Mouse (Mus musculus): ENCODE measurements around the gene Mterf4. TPM values are rescaled to one million over a fixed set of nuclear protein-coding genes. Genes with fewer than 3 reads are reported as not detected.

The Mterf4 gene
- polyA plus RNA-seq, 1 experiment from 2014 or later: 37.2 TPM

GRCm38 (mm10) chr1:93292006-93292405, 13.7 kb downstream of the Mterf4 start:
- no peak for ATAC-seq (ENCODE audit: low FRiP score)
- Histone ChIP-seq H3K4me2 (replicated peaks) (no peak overlapping the region), H3K27me3 (no peaks in the 10 kb centered on the region), H3K27ac (no peak overlapping the region), H3K9ac (no peak overlapping the region), H3K4me3 (no peak overlapping the region), H3K4me1 (no peaks in the 10 kb centered on the region), H3K36me3 (peaks cover 21% of the 10 kb centered on the region), H3K9me3 (replicated peaks) (no peaks in the 10 kb centered on the region)
- WGBS: 77% methylated on average over 8 of the region's 8 CpGs

- H3K4me1 ChIP-seq: no peaks in the 10 kb centered on the region
- no peaks in the 10 kb centered on the region for H3K9me3 ChIP-seq (replicated peaks)
- H3K27me3 ChIP-seq: no peaks in the 10 kb centered on the region
- H3K27ac ChIP-seq: no peak overlapping the region
- peaks cover 16% of the 10 kb centered on the region for H3K36me3 ChIP-seq
- no peak overlapping the region for H3K4me3 ChIP-seq
- no peak overlapping the region for H3K9ac ChIP-seq
- no peak for ATAC-seq (ENCODE audit: low FRiP score)
- no peak overlapping the region for H3K4me2 ChIP-seq (replicated peaks)
- 93% methylated on average over 1 of the region's 1 CpGs for WGBS
Observed at GRCm38 (mm10) chr1:93291591-93291990, 14.1 kb downstream of the Mterf4 start.

GRCm38 (mm10) chr1:93290956-93291355, 14.8 kb downstream of the Mterf4 start:
- no peak overlapping the region for H3K9ac ChIP-seq
- WGBS: 84% methylated on average over 4 of the region's 4 CpGs
- no peaks in the 10 kb centered on the region for H3K9me3 ChIP-seq (replicated peaks)
- no peak overlapping the region for H3K4me3 ChIP-seq
- no peak overlapping the region for H3K27ac ChIP-seq
- ATAC-seq (ENCODE audit: low FRiP score): no peak
- no peak overlapping the region for H3K4me2 ChIP-seq (replicated peaks)
- H3K36me3 ChIP-seq: peaks cover 10% of the 10 kb centered on the region; the same call in 1 of the 2 replicates
- no peaks in the 10 kb centered on the region for H3K4me1 ChIP-seq
- H3K27me3 ChIP-seq: no peaks in the 10 kb centered on the region

- no peaks in the 10 kb centered on the region for H3K4me1 ChIP-seq
- H3K4me3 ChIP-seq: no peak overlapping the region
- H3K9ac ChIP-seq: no peak overlapping the region
- 69% methylated on average over 3 of the region's 3 CpGs for WGBS
- H3K36me3 ChIP-seq: 0 out of 2 replicates have a peak, but pooled peaks cover 4% of the 10 kb centered on the region
- no peaks in the 10 kb centered on the region for H3K27me3 ChIP-seq
- H3K27ac ChIP-seq: no peak overlapping the region
- no peaks in the 10 kb centered on the region for H3K9me3 ChIP-seq (replicated peaks)
- H3K4me2 ChIP-seq (replicated peaks): no peak overlapping the region
- ATAC-seq (ENCODE audit: low FRiP score): no peak
Observed at GRCm38 (mm10) chr1:93289678-93290214, 16.0 kb downstream of the Mterf4 start.

- no peak for ATAC-seq (ENCODE audit: low FRiP score)
- 83% methylated on average over 7 of the region's 7 CpGs for WGBS
- no peak overlapping the region for H3K4me2 ChIP-seq (replicated peaks)
Observed at GRCm38 (mm10) chr1:93277041-93277440, 28.7 kb downstream of the Mterf4 start.

GRCm38 (mm10) chr1:93275561-93275960, 30.2 kb downstream of the Mterf4 start:
- H3K27ac ChIP-seq: no peak overlapping the region
- 81% methylated on average over 6 of the region's 6 CpGs for WGBS
- ATAC-seq (ENCODE audit: low FRiP score): no peak

More at GRCm38 (mm10) chr1:93277041-93277440, 28.7 kb downstream of the Mterf4 start:
- no peak overlapping the region for H3K27ac ChIP-seq
- no peaks in the 10 kb centered on the region; the same call in 1 of the 2 replicates for H3K27me3 ChIP-seq
- H3K36me3 ChIP-seq: no peaks in the 10 kb centered on the region
- peaks cover 3% of the 10 kb centered on the region; the same call in 1 of the 2 replicates for H3K4me1 ChIP-seq
- H3K9me3 ChIP-seq (replicated peaks): no peaks in the 10 kb centered on the region
- H3K4me3 ChIP-seq: no peak overlapping the region
- H3K9ac ChIP-seq: no peak overlapping the region

GRCm38 (mm10) chr1:93272409-93272821, 33.3 kb downstream of the Mterf4 start:
- no peaks in the 10 kb centered on the region for H3K36me3 ChIP-seq
- 0 out of 2 replicates have a peak overlapping the region, but pooled peaks have one; percentile 9 for H3K4me3 ChIP-seq
- peak overlapping the region; percentile 38 for H3K4me2 ChIP-seq (replicated peaks)
- H3K9me3 ChIP-seq (replicated peaks): no peaks in the 10 kb centered on the region
- WGBS: 5% methylated on average over 16 of the region's 16 CpGs
- peaks cover 3% of the 10 kb centered on the region; the same call in 1 of the 2 replicates for H3K4me1 ChIP-seq
- peak; percentile 40 for ATAC-seq (ENCODE audit: low FRiP score)
- H3K27me3 ChIP-seq: no peaks in the 10 kb centered on the region; the same call in none of the 2 replicates
- no peak overlapping the region for H3K27ac ChIP-seq
- H3K9ac ChIP-seq: no peak overlapping the region

More at GRCm38 (mm10) chr1:93275561-93275960, 30.2 kb downstream of the Mterf4 start:
- H3K4me1 ChIP-seq: peaks cover 3% of the 10 kb centered on the region; the same call in 1 of the 2 replicates
- no peak overlapping the region for H3K9ac ChIP-seq
- H3K9me3 ChIP-seq (replicated peaks): no peaks in the 10 kb centered on the region
- no peak overlapping the region for H3K4me3 ChIP-seq
- H3K36me3 ChIP-seq: no peaks in the 10 kb centered on the region
- H3K4me2 ChIP-seq (replicated peaks): no peak overlapping the region
- no peaks in the 10 kb centered on the region; the same call in none of the 2 replicates for H3K27me3 ChIP-seq

GRCm38 (mm10) chr1:93271751-93272150, 34.0 kb downstream of the Mterf4 start:
- Histone ChIP-seq H3K4me3 (no peak overlapping the region), H3K27me3 (no peaks in the 10 kb centered on the region; the same call in none of the 2 replicates), H3K27ac (no peak overlapping the region), H3K9me3 (replicated peaks) (no peaks in the 10 kb centered on the region), H3K9ac (no peak overlapping the region), H3K4me2 (replicated peaks) (no peak overlapping the region), H3K36me3 (no peaks in the 10 kb centered on the region), H3K4me1 (peaks cover 3% of the 10 kb centered on the region; the same call in 1 of the 2 replicates)
- ATAC-seq (ENCODE audit: low FRiP score): no peak
- WGBS: 83% methylated on average over 6 of the region's 6 CpGs

- WGBS: 71% methylated on average over 3 of the region's 3 CpGs
- ATAC-seq (ENCODE audit: low FRiP score): no peak
- H3K9ac ChIP-seq: no peak overlapping the region
- no peaks in the 10 kb centered on the region for H3K36me3 ChIP-seq
- no peaks in the 10 kb centered on the region; the same call in none of the 2 replicates for H3K27me3 ChIP-seq
- no peaks in the 10 kb centered on the region for H3K9me3 ChIP-seq (replicated peaks)
- peaks cover 3% of the 10 kb centered on the region; the same call in 1 of the 2 replicates for H3K4me1 ChIP-seq
- H3K4me2 ChIP-seq (replicated peaks): no peak overlapping the region
- no peak overlapping the region for H3K4me3 ChIP-seq
- no peak overlapping the region for H3K27ac ChIP-seq
Observed at GRCm38 (mm10) chr1:93270516-93271240, 35.0 kb downstream of the Mterf4 start.

- ATAC-seq (ENCODE audit: low FRiP score): no peak
- H3K27ac ChIP-seq: no peak overlapping the region
- H3K27me3 ChIP-seq: no peaks in the 10 kb centered on the region; the same call in 1 of the 2 replicates
- H3K4me2 ChIP-seq (replicated peaks): no peak overlapping the region
- H3K4me3 ChIP-seq: no peak overlapping the region
- peaks cover 3% of the 10 kb centered on the region; the same call in 1 of the 2 replicates for H3K4me1 ChIP-seq
- 81% methylated on average over 2 of the region's 2 CpGs for WGBS
- H3K9me3 ChIP-seq (replicated peaks): no peaks in the 10 kb centered on the region
- no peak overlapping the region for H3K9ac ChIP-seq
- H3K36me3 ChIP-seq: no peaks in the 10 kb centered on the region
Observed at GRCm38 (mm10) chr1:93268246-93268645, 37.5 kb downstream of the Mterf4 start.

GRCm38 (mm10) chr1:93267207-93267606, 38.5 kb downstream of the Mterf4 start:
- Histone ChIP-seq H3K4me3 (no peak overlapping the region), H3K4me2 (replicated peaks) (no peak overlapping the region), H3K36me3 (no peaks in the 10 kb centered on the region), H3K4me1 (no peaks in the 10 kb centered on the region), H3K27me3 (no peaks in the 10 kb centered on the region; the same call in 1 of the 2 replicates), H3K27ac (no peak overlapping the region), H3K9me3 (replicated peaks) (no peaks in the 10 kb centered on the region), H3K9ac (no peak overlapping the region)
- no peak for ATAC-seq (ENCODE audit: low FRiP score)
- 50% methylated on average over 3 of the region's 3 CpGs for WGBS

GRCm38 (mm10) chr1:93257560-93257959, 48.2 kb downstream of the Mterf4 start:
- Histone ChIP-seq H3K4me2 (replicated peaks) (no peak overlapping the region), H3K27ac (no peak overlapping the region), H3K4me1 (no peaks in the 10 kb centered on the region), H3K9me3 (replicated peaks) (no peaks in the 10 kb centered on the region), H3K4me3 (no peak overlapping the region), H3K27me3 (no peaks in the 10 kb centered on the region), H3K36me3 (no peaks in the 10 kb centered on the region), H3K9ac (no peak overlapping the region)
- 86% methylated on average over 1 of the region's 1 CpGs for WGBS
- ATAC-seq (ENCODE audit: low FRiP score): no peak

Data from hindbrain, embryonic 12.5 days (tissue).